11 mouse cellular contexts compared by ENCODE assay signal in the genomic region with DNA sequence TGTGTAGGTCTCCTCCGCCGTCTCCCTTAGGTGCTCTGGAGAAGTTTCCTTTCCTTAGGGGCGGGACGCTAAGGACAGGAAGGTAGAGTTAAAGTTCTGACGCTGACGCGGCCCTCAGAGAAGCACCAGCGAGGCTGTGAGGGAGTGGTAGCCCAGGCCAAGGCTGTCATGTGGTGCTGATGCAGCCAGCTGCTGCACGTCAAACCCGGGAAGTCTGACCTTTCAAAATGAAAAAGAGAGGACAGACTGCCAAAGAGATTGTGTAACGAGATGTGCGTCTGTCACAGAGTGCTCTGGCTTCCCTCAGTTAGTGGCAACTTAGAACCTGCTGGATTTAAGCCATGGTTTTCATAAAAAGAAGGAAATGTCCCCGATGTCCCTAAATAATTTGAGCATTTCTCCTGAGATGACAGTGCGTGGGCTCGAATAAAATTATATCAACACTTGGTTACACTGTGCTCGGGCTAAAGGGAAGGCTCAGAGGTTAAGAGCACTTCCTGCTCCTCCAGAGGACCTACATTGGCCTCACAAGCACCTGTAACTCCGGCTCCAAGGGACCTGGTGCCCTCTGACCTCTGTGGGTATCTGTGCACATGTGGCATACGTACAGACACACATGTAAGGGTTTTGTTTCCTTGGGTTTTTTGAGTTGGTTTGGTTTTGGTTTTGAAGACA. TPM values are rescaled to one million over a fixed set of nuclear protein-coding genes. Genes with fewer than 3 reads are reported as not detected.
DNase-seq lines count a peak whose midpoint lies in the region; ATAC-seq and TF ChIP-seq lines count a peak whose summit lies in the region.
"Had no signal": no experiment of that assay in that cellular context is flagged by ENCODE, and none has a peak within 500 bp of the region (broad histone marks: within the 10 kb centered on the region; RNA-seq: fewer than 3 reads in every experiment).

No protein-coding gene starts in this region.

- DNase-seq in layer of hippocampus, adult 2 months (ENCODE audit: low spot score in 2 of 2), result peak in 1 of 2 experiments; percentile 61
- no peak for DNase-seq in layer of hippocampus, postnatal 10 days (ENCODE audit: low spot score in 2 of 2)
- peak; percentile 87 to 90 for DNase-seq in adrenal gland, postnatal 36 days
- peak; percentile 73 for DNase-seq in heart, postnatal 4 days
- peak; percentile 78 for DNase-seq in lung, postnatal 25 days (ENCODE audit: low spot score)
- DNase-seq in hindbrain, embryonic 10.5 days (ENCODE audit: low spot score), result no peak
- no peak for DNase-seq in spleen, adult 18-20 months

- no peak overlapping the region for H3K4me2 ChIP-seq in hindbrain, embryonic 12.5 days (replicated peaks)
- H3K4me2 ChIP-seq: embryonic facial prominence, embryonic 13.5 days; limb, embryonic 13.5 days had no signal

- 89% methylated on average over 18 of the region's 18 CpGs for WGBS in hindbrain, embryonic 12.5 days
- WGBS in hindbrain, embryonic 10.5 days, result 90% methylated on average over 18 of the region's 18 CpGs

- no peak for TF ChIP-seq CTCF in layer of hippocampus, adult 2 months (conservative IDR thresholded peaks at IDR 0.05)

- no peaks in the 10 kb centered on the region for H3K9me3 ChIP-seq in hindbrain, embryonic 12.5 days (replicated peaks)
- H3K9me3 ChIP-seq in hindbrain, embryonic 10.5 days, result no peaks in the 10 kb centered on the region
- H3K9me3 ChIP-seq: embryonic facial prominence, embryonic 13.5 days; G1E; limb, embryonic 13.5 days had no signal

- H3K27ac ChIP-seq in layer of hippocampus, adult 2 months, result peak overlapping the region; percentile 68
- no peak overlapping the region for H3K27ac ChIP-seq in hindbrain, embryonic 12.5 days
- no peak overlapping the region for H3K27ac ChIP-seq in hindbrain, embryonic 10.5 days
- H3K27ac ChIP-seq: embryonic facial prominence, embryonic 13.5 days; limb, embryonic 13.5 days had no signal

- no peaks in the 10 kb centered on the region for H3K4me1 ChIP-seq in hindbrain, embryonic 12.5 days
- no peaks in the 10 kb centered on the region for H3K4me1 ChIP-seq in hindbrain, embryonic 10.5 days (replicated peaks)
- H3K4me1 ChIP-seq: embryonic facial prominence, embryonic 13.5 days; limb, embryonic 13.5 days had no signal

- H3K9ac ChIP-seq in hindbrain, embryonic 12.5 days, result no peak overlapping the region
- H3K9ac ChIP-seq: embryonic facial prominence, embryonic 13.5 days; limb, embryonic 13.5 days had no signal

- H3K4me3 ChIP-seq in layer of hippocampus, adult 2 months, result no peak overlapping the region
- H3K4me3 ChIP-seq in hindbrain, embryonic 12.5 days, result no peak overlapping the region
- no peak overlapping the region for H3K4me3 ChIP-seq in hindbrain, embryonic 10.5 days
- H3K4me3 ChIP-seq: embryonic facial prominence, embryonic 13.5 days; limb, embryonic 13.5 days had no signal

- no peak for ATAC-seq in hindbrain, embryonic 12.5 days (ENCODE audit: low FRiP score)

- H3K36me3 ChIP-seq in hindbrain, embryonic 12.5 days, result peaks cover 62% of the 10 kb centered on the region
- H3K36me3 ChIP-seq in hindbrain, embryonic 10.5 days, result peaks cover 94% of the 10 kb centered on the region

- no peaks in the 10 kb centered on the region for H3K27me3 ChIP-seq in hindbrain, embryonic 12.5 days
- H3K27me3 ChIP-seq in hindbrain, embryonic 10.5 days (ENCODE audit: insufficient read depth, poor library complexity, severe bottlenecking), result no peaks in the 10 kb centered on the region
- H3K27me3 ChIP-seq: embryonic facial prominence, embryonic 13.5 days; limb, embryonic 13.5 days had no signal

RNA-seq across cellular contexts. Expression of gene Arpc3, which starts 9.1 kb away (rescaled TPM):
- total RNA-seq in layer of hippocampus, adult 2 months (2021), result 100 to 1,000 TPM; 261 to 275 TPM
- 100 to 1,000 TPM; 287 to 319 TPM for total RNA-seq in layer of hippocampus, postnatal 10 days (2021)
- 100 to 1,000 TPM; 223 to 328 TPM for total RNA-seq in adrenal gland, postnatal 36 days (2021)
- 100 to 1,000 TPM; 138 to 141 TPM for total RNA-seq in heart, postnatal 4 days (2021)
- 115 and 134 TPM in 2 replicates for polyA plus RNA-seq in hindbrain, embryonic 12.5 days (2016; fragmentation: Nextera tagmentation; extraction: Ambion mirVana)
- 90.2 and 97.9 TPM in 2 replicates for polyA plus RNA-seq in hindbrain, embryonic 10.5 days (2016; fragmentation: Nextera tagmentation; extraction: Ambion mirVana)

RNA-seq across cellular contexts. Expression of gene Anapc7, which starts 20.7 kb away (rescaled TPM):
- 10 to 100 TPM; 32.9 to 33.2 TPM for total RNA-seq in layer of hippocampus, adult 2 months (2021)
- 10 to 100 TPM; 35.1 to 37.9 TPM for total RNA-seq in layer of hippocampus, postnatal 10 days (2021)
- 10 to 100 TPM; 44.2 to 52.2 TPM for total RNA-seq in adrenal gland, postnatal 36 days (2021)
- 10 to 100 TPM; 47.0 to 48.7 TPM for total RNA-seq in heart, postnatal 4 days (2021)
- 48.2 and 51.4 TPM in 2 replicates for polyA plus RNA-seq in hindbrain, embryonic 12.5 days (2016; fragmentation: Nextera tagmentation; extraction: Ambion mirVana)
- polyA plus RNA-seq in hindbrain, embryonic 10.5 days (2016; fragmentation: Nextera tagmentation; extraction: Ambion mirVana), result 52.0 and 54.8 TPM in 2 replicates

RNA-seq across cellular contexts. Expression of gene Fam216a, which starts 28.6 kb away (rescaled TPM):
- total RNA-seq in layer of hippocampus, adult 2 months (2021), result 10 to 100 TPM; 74.2 to 78.0 TPM
- total RNA-seq in layer of hippocampus, postnatal 10 days (2021), result 10 to 100 TPM; 77.7 to 81.3 TPM
- 10 to 100 TPM; 30.2 to 38.9 TPM for total RNA-seq in adrenal gland, postnatal 36 days (2021)
- total RNA-seq in heart, postnatal 4 days (2021), result 10 to 100 TPM; 21.9 to 24.1 TPM
- 107 and 114 TPM in 2 replicates for polyA plus RNA-seq in hindbrain, embryonic 12.5 days (2016; fragmentation: Nextera tagmentation; extraction: Ambion mirVana)
- polyA plus RNA-seq in hindbrain, embryonic 10.5 days (2016; fragmentation: Nextera tagmentation; extraction: Ambion mirVana), result 90.4 and 109 TPM in 2 replicates

RNA-seq across cellular contexts. Expression of gene Gpn3, which starts 29.1 kb away (rescaled TPM):
- total RNA-seq in layer of hippocampus, adult 2 months (2021), result 10 to 100 TPM; 30.0 to 32.3 TPM
- 10 to 100 TPM; 26.7 to 29.1 TPM for total RNA-seq in layer of hippocampus, postnatal 10 days (2021)
- total RNA-seq in adrenal gland, postnatal 36 days (2021), result 10 to 100 TPM; 34.8 to 36.0 TPM
- 10 to 100 TPM; 20.5 to 21.5 TPM for total RNA-seq in heart, postnatal 4 days (2021)
- polyA plus RNA-seq in hindbrain, embryonic 12.5 days (2016; fragmentation: Nextera tagmentation; extraction: Ambion mirVana), result 52.0 and 52.2 TPM in 2 replicates
- polyA plus RNA-seq in hindbrain, embryonic 10.5 days (2016; fragmentation: Nextera tagmentation; extraction: Ambion mirVana), result 67.7 and 78.8 TPM in 2 replicates

RNA-seq across cellular contexts. Expression of gene Vps29, which starts 46.6 kb away (rescaled TPM):
- total RNA-seq in layer of hippocampus, adult 2 months (2021), result 100 to 1,000 TPM; 173 to 186 TPM
- 100 to 1,000 TPM; 213 to 228 TPM for total RNA-seq in layer of hippocampus, postnatal 10 days (2021)
- 100 to 1,000 TPM; 141 to 165 TPM for total RNA-seq in adrenal gland, postnatal 36 days (2021)
- total RNA-seq in heart, postnatal 4 days (2021), result 100 to 1,000 TPM; 120 to 132 TPM
- polyA plus RNA-seq in hindbrain, embryonic 12.5 days (2016; fragmentation: Nextera tagmentation; extraction: Ambion mirVana), result 207 and 212 TPM in 2 replicates
- 211 and 225 TPM in 2 replicates for polyA plus RNA-seq in hindbrain, embryonic 10.5 days (2016; fragmentation: Nextera tagmentation; extraction: Ambion mirVana)

Comparison
In these comparisons a context has a peak if more than half of its experiments do, and no peak if none do; other contexts are left out.
1. DNase-seq: peak in adrenal gland, postnatal 36 days (2 of 2), heart, postnatal 4 days (single experiment) and lung, postnatal 25 days (single experiment); none in layer of hippocampus, postnatal 10 days (0 of 2), hindbrain, embryonic 10.5 days (single experiment) and spleen, adult 18-20 months (0 of 2).